Mouse (Mus musculus) kidney, embryonic 14.5 days (tissue): ENCODE data around the gene Rmi1. TPM values are rescaled to one million over a fixed set of nuclear protein-coding genes. Genes with fewer than 3 reads are reported as not detected.
A peak's percentile ranks its signal among the peaks of the same experiment; 100 is the strongest.

ENCODE experiments used
- microRNA counts: library from miRNA; unstranded; fragments of <30 nt; microRNA quantifications from one replicate; lab custom pipeline; 2017
- microRNA-seq: library from miRNA; unstranded; fragments of <30 nt; microRNA quantifications from one replicate; pipeline ENCODE4, GENCODE M21; 2016
- polyA plus RNA-seq: library from polyadenylated mRNA; unstranded; fragments of >200 nt; fragmentation: Nextera tagmentation; extraction: Ambion mirVana; gene quantifications from 2 replicates; pipeline ENCODE4 v1.2.1, GENCODE M21; 2014

Gene Rmi1
- polyA plus RNA-seq, 1 experiment from 2014 or later, result 27.2 TPM

MicroRNAs within 50 kb of the gene (microRNA counts, 519-probe panel; counts per million panel counts)
- 3,794 counts per million, percentile 21 among the panel's probes with 10 or more counts for microRNA mmu-miR-7a (lab: Ali Mortazavi, UCI)

Small RNAs within 50 kb of the gene (microRNA-seq; reads per million reads assigned to microRNA genes)
- gene Mir7-1, result 87.1 reads per million, percentile 51 among the genes with 10 or more reads in this experiment

Other genes with a start within 250 kb of the Rmi1 start
- 33.4 and 41.8 TPM in 2 replicates for gene Idnk, start 244.6 kb upstream of the Rmi1 start, polyA plus RNA-seq
- 60.8 and 98.7 TPM in 2 replicates for gene Ubqln1, start 186.6 kb upstream of the Rmi1 start, polyA plus RNA-seq
- 26.9 and 33.7 TPM in 2 replicates for gene Gkap1, start 126.5 kb upstream of the Rmi1 start, polyA plus RNA-seq
- 0.80 and 1.2 TPM in 2 replicates for gene Kif27, start 43.1 kb upstream of the Rmi1 start, polyA plus RNA-seq
- gene 2210016F16Rik, start 17.0 kb upstream of the Rmi1 start, polyA plus RNA-seq, result 28.2 and 29.3 TPM in 2 replicates
- 1,295 and 1,786 TPM in 2 replicates for gene Hnrnpk, start 1.1 kb downstream of the Rmi1 start, polyA plus RNA-seq
- gene Slc28a3, start 208.6 kb downstream of the Rmi1 start, polyA plus RNA-seq, result 0.08 TPM in 1 of 2 replicates, not detected in the other